Mouse (Mus musculus): ENCODE results near the gene Atp2c2.

Atp2c2 gene

DNA sequence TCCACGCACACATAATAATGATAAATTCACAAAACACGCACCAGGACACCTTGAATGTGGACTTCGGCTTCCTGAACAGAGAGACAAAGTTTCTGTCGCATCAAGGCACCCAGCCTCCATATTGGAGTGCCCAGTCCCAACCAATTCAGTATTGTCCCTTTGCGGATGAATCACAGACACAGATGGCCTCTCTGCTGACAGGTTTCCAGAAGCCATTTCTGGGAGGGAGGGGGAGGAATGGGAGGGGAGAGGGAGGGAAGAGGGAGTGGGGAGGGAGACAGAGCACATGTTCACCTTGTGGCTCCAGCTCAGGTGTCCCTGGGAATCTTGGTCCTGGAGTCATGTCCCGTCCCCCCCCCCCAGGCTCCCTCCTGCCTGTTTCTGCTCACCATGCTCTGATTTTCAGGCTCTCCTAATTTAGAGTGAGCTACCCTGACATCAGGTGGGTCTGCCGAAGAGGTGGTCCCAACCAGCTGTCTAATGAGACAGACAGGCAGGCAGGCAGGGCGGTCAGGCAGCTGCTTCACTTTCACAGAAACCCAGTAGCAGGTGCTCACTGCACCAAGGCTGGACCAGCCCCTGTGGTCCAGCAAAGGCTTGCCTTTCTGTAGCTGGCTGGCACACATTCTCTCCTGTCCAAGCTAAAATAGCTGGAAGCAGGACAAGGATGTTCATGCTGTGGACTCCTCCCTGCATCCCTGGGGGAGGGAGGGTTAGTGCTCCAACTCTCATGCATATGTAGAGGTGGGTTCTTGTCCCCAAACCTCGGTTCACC is 89.0 kb downstream of the Atp2c2 start:
- peak; percentile 58 to 63 for DNase-seq

DNA sequence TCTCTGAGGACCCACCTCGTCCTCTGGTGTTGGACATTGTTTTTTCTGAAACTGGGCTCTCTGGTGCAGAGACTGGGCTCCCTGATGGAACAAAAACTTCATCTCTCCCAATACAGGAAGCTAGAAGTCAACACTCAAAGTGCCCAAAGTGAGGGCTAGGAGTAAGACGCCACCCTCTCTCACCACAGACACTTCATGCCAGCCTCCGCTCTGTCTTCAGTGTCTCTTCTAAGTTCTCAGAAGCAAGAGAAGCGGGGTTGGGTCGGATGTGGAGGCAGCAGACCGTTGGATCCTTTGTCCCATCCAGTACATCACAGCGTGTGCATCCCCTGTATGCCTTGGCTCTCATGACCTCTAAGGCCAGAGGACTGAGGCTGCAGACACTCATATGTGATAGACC is 89.8 kb downstream of the Atp2c2 start:
- DNase-seq = no peak

DNA sequence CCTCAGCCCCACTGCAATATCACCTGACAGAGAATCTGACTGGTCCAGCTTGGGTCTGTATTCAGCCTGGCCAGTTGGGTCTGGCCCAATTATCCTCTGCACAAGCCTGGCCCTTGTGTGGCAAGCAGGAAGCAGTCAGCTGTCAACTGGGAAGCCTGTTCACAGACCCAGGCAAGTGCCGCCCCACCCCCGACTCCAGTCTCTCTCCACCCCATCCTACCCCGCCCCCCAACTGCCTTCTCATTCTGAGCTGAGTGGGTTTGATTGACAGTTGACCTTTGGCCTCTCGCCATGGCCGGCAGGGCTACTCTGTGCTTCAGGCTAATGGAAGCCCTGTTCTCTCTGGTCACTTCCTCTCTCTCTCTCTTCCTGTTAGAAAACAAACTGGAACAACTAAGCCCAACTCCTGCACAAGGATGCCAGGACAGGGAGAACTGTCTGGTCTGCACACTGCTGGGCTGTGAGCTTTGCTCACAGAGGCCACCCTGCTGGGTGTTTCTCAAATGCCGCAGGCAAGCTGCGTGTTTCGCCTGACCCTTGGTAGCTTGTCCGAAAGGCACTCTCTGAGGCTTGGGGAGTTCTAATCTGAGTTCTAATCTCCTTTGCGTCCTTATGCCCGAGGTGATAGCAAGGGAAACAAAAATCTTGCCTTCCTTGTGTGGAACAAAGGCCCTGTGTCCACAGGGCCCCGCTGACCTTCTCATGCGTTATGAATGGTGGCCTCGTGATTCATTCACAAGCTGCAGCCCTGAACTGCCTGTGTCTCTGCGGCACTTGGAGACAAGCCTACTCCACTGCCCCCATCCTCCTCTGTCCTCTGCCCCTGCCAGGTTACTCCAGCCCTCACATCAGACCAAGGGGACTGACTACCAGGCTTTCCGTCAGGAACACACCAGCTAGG is 92.2 kb downstream of the Atp2c2 start:
- peak in 1 of 2 experiments; percentile 35 for DNase-seq

DNA sequence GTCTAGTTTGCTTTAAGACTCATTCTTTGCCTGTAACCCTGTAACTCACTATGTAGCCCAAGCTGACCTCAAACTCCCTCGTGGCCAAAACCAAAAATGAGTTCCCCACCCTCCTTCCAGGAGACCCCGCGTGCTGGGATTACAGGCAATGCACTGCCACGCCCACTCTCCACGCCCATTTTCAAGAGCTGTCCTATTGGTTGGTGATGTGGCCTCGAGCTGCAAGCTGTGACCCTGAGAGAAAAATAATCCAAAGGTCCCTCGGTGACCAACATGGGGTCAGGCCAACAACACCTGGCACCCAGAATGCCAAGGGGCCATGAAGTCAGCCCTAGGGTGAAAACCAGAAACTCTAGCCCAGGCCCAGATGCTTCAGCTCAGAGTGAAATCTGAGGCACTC is 94.9 kb downstream of the Atp2c2 start:
- no peak for DNase-seq

DNA sequence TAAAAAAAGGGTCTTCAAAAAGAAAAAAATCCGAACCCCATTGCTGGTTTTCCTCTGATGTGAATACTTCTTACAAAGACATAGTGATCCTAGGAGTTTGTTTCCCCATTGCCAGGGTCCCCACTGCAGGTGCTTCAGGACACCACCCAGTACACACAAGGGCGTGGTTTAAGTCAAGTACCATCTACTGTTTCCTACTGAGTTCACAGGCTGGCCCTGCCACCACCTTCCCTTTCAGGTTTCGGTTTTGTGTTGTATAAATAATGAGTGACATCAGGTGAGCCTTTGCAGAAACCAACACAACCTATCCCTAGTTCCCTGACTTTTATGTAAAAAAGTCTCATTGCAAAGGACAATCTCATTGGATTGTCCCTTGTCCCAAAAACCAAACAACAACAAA is 95.8 kb downstream of the Atp2c2 start:
- DNase-seq = no peak

DNA sequence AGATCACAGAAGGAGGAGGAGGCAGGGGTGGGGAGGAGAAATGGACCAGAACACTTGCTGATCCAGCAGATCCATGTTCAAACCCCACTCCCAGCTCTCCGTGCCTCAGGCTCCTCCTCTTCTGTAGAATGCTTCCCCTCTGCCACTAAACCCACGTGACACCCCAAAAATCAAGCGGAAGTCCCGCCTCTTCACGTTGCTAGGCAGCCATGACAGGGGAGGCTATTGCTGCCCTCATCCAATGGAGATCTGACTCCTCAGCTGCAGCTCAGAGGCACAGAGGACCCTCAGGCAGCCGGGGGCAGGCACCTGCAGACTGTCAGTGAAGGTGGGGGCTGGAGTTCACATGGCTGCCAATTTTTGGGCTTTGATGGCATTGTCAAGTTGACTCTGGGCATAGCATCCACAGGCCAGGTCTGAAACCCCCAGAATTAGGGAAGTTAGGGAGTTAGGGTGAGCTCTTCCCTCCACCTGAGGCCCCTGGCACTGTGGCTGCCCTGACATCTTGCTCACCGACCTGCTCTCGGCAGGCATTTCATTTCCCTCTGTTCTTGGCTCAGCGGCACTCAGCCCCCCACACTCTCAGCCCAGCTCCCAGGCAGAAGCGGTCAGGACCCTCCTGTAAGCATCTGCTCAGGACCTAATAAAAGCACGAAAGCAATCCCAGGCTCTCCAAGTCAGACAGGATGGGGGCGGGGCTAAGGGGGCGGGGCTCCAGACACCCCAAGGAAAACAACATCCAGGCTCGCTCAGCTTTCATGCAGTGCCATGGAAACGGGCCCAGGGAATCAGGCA is 98.6 kb downstream of the Atp2c2 start:
- DNase-seq = no peak

DNA sequence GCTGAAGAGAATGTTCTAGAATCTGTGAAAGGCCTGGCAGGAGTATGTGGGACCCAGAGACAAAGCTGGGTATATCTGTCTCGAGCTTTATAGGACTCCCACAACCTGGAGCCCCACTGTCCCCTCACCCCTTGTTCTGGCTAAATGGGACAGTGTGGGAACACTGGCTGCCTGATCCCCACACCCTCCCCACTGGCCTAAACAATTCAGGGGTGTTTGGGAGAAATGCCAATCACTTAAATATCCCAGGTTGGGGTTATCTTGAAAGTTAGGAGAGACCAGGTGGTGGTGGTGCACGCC is 99.1 kb downstream of the Atp2c2 start:
- no peak for DNase-seq

DNA sequence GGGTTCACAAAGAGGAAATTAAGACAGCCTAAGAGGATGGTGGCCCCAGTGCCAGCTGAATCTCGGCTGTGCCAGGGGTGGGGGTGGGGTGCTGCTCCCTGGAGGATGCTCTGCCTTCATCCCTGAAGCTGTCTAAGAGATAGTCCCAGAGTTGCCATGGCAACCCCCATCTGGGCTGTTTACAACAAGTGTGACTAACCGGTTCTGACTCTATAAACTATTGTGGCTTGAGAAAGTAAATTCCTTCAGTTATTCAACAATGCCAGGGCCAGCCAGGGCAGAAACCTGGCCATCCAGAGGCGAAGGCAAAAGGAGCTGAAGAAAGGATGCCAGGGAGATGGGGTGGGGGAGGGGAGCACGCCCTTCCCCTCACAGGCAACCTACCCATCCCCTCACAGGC is 101.4 kb downstream of the Atp2c2 start:
- DNase-seq = no peak

DNA sequence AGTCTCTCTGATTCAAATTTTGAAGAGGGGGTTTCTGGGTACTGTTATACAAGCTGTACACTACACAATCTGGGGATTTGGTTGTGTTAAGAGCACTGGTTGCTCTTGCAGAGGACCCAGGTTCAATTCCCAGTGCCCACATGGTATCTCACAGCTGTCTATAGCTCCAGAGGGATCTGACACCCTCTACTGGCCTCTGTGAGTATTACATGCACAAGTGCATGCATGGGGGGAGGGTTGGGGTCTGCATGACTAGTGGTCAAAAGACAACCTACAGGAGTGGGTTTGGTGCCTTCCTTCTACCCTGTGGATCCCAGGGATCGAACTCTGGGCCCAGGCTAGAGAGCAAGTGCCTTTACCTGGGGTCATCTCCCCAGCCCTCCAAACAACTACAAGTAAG is 102.8 kb downstream of the Atp2c2 start:
- DNase-seq = no peak

DNA sequence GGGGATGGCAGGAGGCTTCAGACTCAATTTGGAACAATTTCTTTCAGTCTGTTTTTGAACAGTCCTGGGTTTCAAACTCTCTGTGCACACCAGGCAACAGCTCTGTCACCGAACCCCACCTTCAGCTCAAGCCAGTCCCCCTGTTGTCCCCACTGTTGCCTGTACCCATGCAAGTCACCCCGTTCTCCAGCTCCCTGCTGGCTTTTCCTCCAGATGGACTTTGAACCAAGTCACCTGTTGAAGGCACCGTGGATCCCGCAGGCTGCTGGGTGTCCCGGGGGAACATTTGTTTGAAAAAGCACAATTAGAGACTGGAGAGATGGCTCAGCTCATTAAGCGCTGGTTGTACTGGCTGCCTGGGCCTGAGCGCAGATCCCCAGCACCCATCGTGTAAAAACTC is 105.5 kb downstream of the Atp2c2 start:
- DNase-seq = no peak

DNA sequence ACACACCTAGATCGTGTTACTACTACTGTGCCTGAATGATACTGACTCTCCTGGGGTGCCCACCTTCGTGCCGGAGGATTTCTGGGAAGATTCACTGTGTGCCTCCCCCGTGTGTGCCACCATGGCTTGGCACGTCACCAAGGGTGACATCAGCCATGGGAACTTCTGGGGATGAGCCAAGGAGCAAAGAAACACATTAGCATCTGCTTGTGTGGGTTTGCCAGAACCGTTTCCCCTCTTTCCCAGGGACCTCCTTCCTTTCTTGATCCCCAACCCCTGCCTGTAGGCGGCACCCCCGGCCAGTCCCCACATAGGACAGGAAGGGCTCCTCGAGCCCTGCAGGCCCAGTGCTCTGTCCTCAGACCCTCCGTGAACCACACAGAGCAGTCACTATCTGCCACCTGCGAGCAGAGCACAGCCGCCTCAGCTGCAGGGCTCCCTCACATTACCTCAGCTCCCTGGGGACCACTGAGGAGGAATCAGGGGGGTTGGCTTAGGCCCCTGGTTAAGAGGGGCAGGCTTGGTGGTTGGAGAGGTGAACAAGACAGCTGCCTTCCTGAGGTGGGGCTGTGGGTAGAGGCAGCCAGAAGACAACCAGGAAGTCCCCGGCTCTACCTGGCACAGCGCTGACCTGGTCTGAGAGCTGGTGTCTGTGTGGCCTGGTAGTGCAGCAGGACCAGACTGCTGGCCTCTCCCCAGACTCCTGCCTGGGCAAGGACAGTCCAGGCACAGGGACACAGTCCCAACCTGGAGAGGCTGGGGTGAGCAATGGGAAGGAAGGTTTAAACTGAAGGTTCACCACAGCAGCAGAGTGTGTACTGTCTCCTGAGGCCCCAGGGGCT is 106.8 kb downstream of the Atp2c2 start:
- peak; percentile 73 to 76 for DNase-seq
